Mouse (Mus musculus): ENCODE results near the gene Eif4b. TPM values are rescaled to one million over a fixed set of nuclear protein-coding genes. Genes with fewer than 3 reads are reported as not detected.
"Not testable (repeated sequence)": the region's sequence is repeated elsewhere in the genome, so short reads cannot be mapped to it uniquely, and the experiment has no call there.

The Eif4b gene
- polyA plus RNA-seq, 1 experiment from 2014 or later = 43.6 TPM

DNA sequence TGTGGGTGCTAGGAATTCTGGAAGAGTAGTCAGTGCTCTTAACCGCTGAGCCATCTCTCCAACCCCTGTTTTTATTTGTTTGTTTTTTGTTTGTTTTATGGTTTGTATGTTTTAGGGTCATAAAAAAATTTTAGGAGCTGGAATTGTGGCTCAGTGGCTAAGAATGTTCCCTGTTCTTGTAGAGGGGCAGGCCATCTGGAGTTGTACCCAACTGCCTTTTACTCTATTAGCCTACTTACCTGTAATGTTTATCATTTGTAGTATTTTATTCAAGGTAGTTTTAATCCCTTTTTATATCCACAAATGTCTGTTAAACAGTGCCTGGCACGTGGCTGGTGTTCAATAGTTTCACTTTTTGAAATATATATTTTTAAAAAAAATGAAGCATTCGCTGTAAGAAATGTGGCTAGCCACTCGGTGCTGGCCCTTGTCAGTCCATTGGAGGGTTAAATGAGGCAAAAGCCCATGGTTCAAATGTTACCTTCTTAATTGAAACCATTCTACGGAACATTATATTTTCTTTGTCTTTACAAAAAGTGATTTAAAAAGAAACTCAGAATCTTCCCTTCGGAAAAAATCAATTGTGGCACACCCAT, 512 bp upstream of the Eif4b start:
- H3K9ac ChIP-seq (ENCODE audit: low read depth, low read length) = peak overlapping the region; percentile 47
- H3K4me1 ChIP-seq (ENCODE audit: control insufficient read depth, low read depth, low read length) = peaks cover 14% of the 10 kb centered on the region
- peak overlapping the region; percentile 42; the same call in 1 of the 2 replicates for H3K27ac ChIP-seq (ENCODE audit: low read length)
- H3K4me2 ChIP-seq (ENCODE audit: low read depth, low read length) = peak overlapping the region; percentile 86
- H3K4me3 ChIP-seq (ENCODE audit: low read depth, low read length) = peak overlapping the region; percentile 85
- ATAC-seq (ENCODE audit: low read depth) = no peak
- no peaks in the 10 kb centered on the region for H3K9me3 ChIP-seq (replicated peaks; ENCODE audit: control insufficient read depth, low read length)
- H3K27me3 ChIP-seq (ENCODE audit: control insufficient read depth, insufficient read depth, low read depth, low read length) = no peaks in the 10 kb centered on the region
- 15% methylated on average over 6 of the region's 6 CpGs for WGBS (ENCODE audit: insufficient replicate concordance)
- H3K36me3 ChIP-seq (ENCODE audit: control insufficient read depth, insufficient read depth) = no peaks in the 10 kb centered on the region

DNA sequence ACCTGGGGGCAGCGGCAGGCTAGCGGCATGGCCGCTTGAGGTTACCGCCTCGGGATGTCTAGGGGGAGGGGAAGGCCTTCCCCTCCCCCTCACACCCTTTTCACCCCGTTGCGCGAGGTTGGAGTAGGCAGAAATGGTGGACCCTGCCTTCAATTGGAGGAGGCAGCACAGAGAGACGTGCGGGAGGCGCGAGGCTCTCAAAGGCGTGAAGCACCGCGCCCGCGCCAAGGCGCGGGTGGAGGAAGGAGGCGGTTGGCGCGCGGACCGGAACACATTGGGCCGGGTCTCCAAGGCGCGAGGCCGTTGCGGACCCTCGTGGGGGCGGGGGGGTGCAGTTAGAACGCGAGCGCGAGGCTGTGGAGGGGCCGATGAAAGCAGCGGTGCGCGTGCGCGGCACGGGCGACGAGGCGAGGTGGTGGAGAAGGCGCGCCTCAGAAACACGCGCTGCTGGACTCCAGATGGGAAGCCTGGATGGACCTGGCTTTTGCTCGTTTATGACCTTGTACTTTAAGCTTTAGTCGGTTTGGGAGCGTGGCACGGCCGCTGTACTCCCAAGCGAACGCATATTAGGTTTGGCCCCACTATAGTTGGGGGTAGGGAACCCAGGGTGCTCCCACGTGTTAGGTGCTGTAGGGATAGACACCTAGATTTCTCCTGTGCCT, 628 bp downstream of the Eif4b start:
- H3K9me3 ChIP-seq (replicated peaks; ENCODE audit: control insufficient read depth, low read length) = no peaks in the 10 kb centered on the region
- no peaks in the 10 kb centered on the region; the same call in 1 of the 2 replicates for H3K36me3 ChIP-seq (ENCODE audit: control insufficient read depth, insufficient read depth)
- H3K4me1 ChIP-seq (ENCODE audit: control insufficient read depth, low read depth, low read length) = peaks cover 18% of the 10 kb centered on the region
- peak; percentile 12 for ATAC-seq (ENCODE audit: low read depth)
- WGBS (ENCODE audit: insufficient replicate concordance) = under 1% methylated on average over 57 of the region's 57 CpGs
- H3K9ac ChIP-seq (ENCODE audit: low read depth, low read length) = peak overlapping the region; percentile 93
- peak overlapping the region; percentile 91 for H3K27ac ChIP-seq (ENCODE audit: low read length)
- peak overlapping the region; percentile 85 for H3K4me3 ChIP-seq (ENCODE audit: low read depth, low read length)
- H3K27me3 ChIP-seq (ENCODE audit: control insufficient read depth, insufficient read depth, low read depth, low read length) = no peaks in the 10 kb centered on the region
- peak overlapping the region; percentile 86 for H3K4me2 ChIP-seq (ENCODE audit: low read depth, low read length)

DNA sequence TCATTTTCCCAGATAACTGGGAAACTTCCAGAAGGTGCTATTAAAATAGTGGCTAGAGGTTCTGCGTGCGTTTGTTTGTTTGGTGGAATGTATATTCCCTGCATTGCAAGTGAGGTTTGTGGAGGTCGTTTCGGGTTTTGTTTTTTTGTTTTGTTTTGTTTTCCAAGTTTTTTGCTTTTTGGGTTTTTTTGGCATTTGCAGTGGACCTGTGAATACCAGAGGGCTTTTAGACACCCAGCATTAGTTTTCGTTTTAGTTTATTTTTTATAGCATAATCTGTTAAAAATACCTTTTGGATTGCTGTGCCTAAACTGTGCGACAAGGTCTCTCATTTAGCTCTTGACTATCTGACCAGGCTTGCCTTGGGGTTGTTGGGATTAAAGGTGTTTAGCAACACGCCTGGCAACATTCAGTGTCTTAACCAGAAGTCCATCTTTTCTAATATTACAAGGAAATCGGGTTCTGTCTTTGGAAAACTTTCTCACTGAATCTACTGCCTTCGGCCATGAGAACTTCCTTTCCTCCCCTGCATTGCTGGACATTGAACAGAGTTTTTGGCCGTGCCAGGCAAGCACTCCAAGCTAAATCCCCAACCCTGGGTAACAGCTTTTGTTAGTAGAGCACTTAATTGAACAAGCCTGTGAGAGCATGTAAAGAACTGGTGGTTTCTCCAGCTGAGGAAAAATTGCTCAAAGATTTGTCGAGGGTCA, 1.5 kb downstream of the Eif4b start:
- Histone ChIP-seq H3K9me3 (replicated peaks; ENCODE audit: control insufficient read depth, low read length) (no peaks in the 10 kb centered on the region), H3K4me2 (ENCODE audit: low read depth, low read length) (peak overlapping the region; percentile 86), H3K4me3 (ENCODE audit: low read depth, low read length) (peak overlapping the region; percentile 85), H3K27ac (ENCODE audit: low read length) (no peak overlapping the region; the same call in 1 of the 2 replicates), H3K27me3 (ENCODE audit: control insufficient read depth, insufficient read depth, low read depth, low read length) (no peaks in the 10 kb centered on the region), H3K4me1 (ENCODE audit: control insufficient read depth, low read depth, low read length) (peaks cover 18% of the 10 kb centered on the region), H3K36me3 (ENCODE audit: control insufficient read depth, insufficient read depth) (no peaks in the 10 kb centered on the region; the same call in 1 of the 2 replicates), H3K9ac (ENCODE audit: low read depth, low read length) (peak overlapping the region; percentile 93)
- WGBS (ENCODE audit: insufficient replicate concordance) = 2% methylated on average over 11 of the region's 11 CpGs
- no peak for ATAC-seq (ENCODE audit: low read depth)

DNA sequence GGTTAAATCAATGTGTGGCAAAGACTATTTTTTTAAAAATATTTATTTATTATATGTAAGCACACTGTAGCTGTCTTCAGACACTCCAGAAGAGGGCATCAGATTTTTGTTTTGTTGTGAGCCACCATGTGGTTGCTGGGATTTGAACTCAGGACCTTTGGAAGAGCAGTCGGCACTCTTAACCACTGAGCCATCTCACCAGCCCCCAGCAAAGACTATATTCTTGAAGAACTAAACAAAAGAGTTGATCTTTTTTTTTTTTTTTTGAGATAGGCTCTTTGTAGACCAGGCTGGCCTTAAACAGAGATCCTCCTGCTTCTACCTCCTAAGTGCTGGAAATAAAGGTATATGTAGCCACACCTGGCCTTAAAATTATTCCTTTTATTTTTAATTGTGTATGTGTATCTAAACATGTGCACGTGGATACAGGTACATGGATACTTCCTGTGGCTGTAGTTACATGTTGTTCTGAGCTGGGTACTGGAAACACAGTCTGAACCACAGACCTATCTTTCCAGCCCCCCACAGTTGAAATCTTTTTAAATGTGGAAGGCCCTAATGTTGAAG, 3.6 kb downstream of the Eif4b start:
- H3K36me3 ChIP-seq (ENCODE audit: control insufficient read depth, insufficient read depth) = no peaks in the 10 kb centered on the region; the same call in 1 of the 2 replicates
- H3K27me3 ChIP-seq (ENCODE audit: control insufficient read depth, insufficient read depth, low read depth, low read length) = no peaks in the 10 kb centered on the region
- ATAC-seq (ENCODE audit: low read depth) = no peak
- WGBS (ENCODE audit: insufficient replicate concordance) = 67% methylated on average over 2 of the region's 2 CpGs
- H3K9me3 ChIP-seq (replicated peaks; ENCODE audit: control insufficient read depth, low read length) = no peaks in the 10 kb centered on the region
- no peak overlapping the region for H3K4me3 ChIP-seq (ENCODE audit: low read depth, low read length)
- no peak overlapping the region for H3K9ac ChIP-seq (ENCODE audit: low read depth, low read length)
- H3K4me2 ChIP-seq (ENCODE audit: low read depth, low read length) = no peak overlapping the region
- H3K27ac ChIP-seq (ENCODE audit: low read length) = no peak overlapping the region
- H3K4me1 ChIP-seq (ENCODE audit: control insufficient read depth, low read depth, low read length) = peaks cover 18% of the 10 kb centered on the region

DNA sequence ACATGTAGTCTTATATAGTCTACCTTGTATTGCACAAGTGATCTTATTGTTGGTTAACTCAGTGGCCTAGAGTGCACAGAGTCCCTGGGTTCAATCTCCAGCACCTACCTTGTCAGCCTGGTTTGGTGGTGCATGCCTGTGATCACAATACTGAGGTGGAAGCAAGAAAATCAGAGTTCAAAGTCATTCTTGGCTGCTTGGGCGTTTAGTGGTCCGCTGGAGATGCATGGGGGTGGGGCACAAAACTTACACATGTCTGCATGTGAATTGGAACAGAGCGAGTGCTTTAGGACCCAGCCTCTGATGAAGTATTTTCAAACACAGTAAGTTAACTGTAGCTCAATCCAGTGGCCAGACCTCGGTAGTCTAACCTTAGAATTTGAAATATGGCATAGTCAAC, 5.6 kb downstream of the Eif4b start:
- H3K9ac ChIP-seq (ENCODE audit: low read depth, low read length) = no peak overlapping the region
- no peaks in the 10 kb centered on the region for H3K9me3 ChIP-seq (replicated peaks; ENCODE audit: control insufficient read depth, low read length)
- H3K36me3 ChIP-seq (ENCODE audit: control insufficient read depth, insufficient read depth) = no peaks in the 10 kb centered on the region; the same call in none of the 2 replicates
- WGBS (ENCODE audit: insufficient replicate concordance) = 66% methylated on average over 4 of the region's 4 CpGs
- H3K4me3 ChIP-seq (ENCODE audit: low read depth, low read length) = no peak overlapping the region
- ATAC-seq (ENCODE audit: low read depth) = no peak
- H3K27me3 ChIP-seq (ENCODE audit: control insufficient read depth, insufficient read depth, low read depth, low read length) = no peaks in the 10 kb centered on the region
- no peak overlapping the region for H3K4me2 ChIP-seq (ENCODE audit: low read depth, low read length)
- no peak overlapping the region for H3K27ac ChIP-seq (ENCODE audit: low read length)
- H3K4me1 ChIP-seq (ENCODE audit: control insufficient read depth, low read depth, low read length) = peaks cover 14% of the 10 kb centered on the region

DNA sequence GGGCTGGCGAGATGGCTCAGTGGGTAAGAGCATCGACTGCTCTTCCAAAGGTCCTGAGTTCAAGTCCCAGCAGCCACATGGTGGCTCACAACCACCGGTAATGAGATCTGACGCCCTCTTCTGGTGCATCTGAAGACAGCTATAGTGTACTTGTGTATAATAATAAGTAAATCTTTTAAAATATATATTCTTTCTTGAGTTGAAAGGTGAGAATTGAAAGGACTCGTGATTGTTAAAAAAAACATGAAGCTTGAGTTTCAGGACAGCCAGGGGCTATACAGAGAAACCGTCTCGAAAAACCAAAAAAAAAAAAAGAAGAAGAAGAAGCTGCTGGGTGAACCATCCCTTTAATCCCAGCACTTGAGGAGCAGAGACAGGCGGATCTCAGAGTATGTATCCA, 6.4 kb downstream of the Eif4b start:
- ATAC-seq (ENCODE audit: low read depth); H3K36me3 ChIP-seq (ENCODE audit: control insufficient read depth, insufficient read depth); H3K4me2 ChIP-seq (ENCODE audit: low read depth, low read length); H3K27ac ChIP-seq (ENCODE audit: low read length); H3K9me3 ChIP-seq (replicated peaks; ENCODE audit: control insufficient read depth, low read length); H3K27me3 ChIP-seq (ENCODE audit: control insufficient read depth, insufficient read depth, low read depth, low read length); H3K4me3 ChIP-seq (ENCODE audit: low read depth, low read length); H3K9ac ChIP-seq (ENCODE audit: low read depth, low read length): not testable (repeated sequence)
- WGBS (ENCODE audit: insufficient replicate concordance) = 61% methylated on average over 8 of the region's 8 CpGs
- peaks cover 11% of the 10 kb centered on the region for H3K4me1 ChIP-seq (ENCODE audit: control insufficient read depth, low read depth, low read length)

DNA sequence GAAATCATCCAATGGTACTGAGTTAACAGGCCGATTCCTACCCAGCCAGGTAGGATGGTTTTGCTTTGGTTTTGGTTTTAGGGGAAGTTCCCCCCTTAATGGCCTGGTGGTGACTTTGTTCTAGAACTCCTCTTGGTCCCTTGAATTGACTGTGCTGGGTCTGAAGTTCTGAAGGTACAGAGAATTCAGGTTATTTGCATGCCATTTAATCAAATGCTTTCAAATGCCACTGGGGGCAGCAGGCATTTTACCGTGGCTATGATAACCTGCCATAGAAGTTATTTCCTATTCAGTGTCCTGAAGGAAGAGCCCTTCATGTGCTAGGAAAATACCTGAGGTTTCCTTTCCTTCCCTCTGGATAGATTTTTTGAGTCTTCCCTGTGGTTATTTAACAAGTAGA, 6.9 kb downstream of the Eif4b start:
- Histone ChIP-seq H3K4me1 (ENCODE audit: control insufficient read depth, low read depth, low read length) (peaks cover 6% of the 10 kb centered on the region), H3K9ac (ENCODE audit: low read depth, low read length) (no peak overlapping the region), H3K36me3 (ENCODE audit: control insufficient read depth, insufficient read depth) (peaks cover 8% of the 10 kb centered on the region), H3K4me2 (ENCODE audit: low read depth, low read length) (no peak overlapping the region), H3K27me3 (ENCODE audit: control insufficient read depth, insufficient read depth, low read depth, low read length) (no peaks in the 10 kb centered on the region), H3K9me3 (replicated peaks; ENCODE audit: control insufficient read depth, low read length) (no peaks in the 10 kb centered on the region), H3K4me3 (ENCODE audit: low read depth, low read length) (no peak overlapping the region), H3K27ac (ENCODE audit: low read length) (no peak overlapping the region)
- WGBS (ENCODE audit: insufficient replicate concordance) = 54% methylated on average over 2 of the region's 2 CpGs
- no peak for ATAC-seq (ENCODE audit: low read depth)

DNA sequence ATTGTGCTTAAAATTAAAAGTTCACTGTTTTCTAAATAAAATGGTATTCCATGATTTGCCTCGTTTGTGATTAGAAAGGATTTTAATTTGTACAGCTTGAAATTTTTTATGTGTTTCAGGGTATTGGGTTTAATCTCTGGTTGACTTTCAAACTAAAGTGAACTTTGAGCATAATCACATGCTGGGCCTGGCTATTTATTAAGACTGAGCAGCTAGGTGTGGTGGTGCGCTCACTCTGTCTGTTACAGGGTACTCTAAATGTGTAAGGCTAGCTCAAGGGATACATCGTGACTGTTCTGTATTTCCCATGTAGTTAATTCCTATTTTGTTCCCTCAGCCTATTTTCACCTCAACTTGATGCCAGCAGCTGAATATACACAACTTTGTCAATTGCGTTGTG, 8.6 kb downstream of the Eif4b start:
- H3K9me3 ChIP-seq (replicated peaks; ENCODE audit: control insufficient read depth, low read length) = no peaks in the 10 kb centered on the region
- WGBS (ENCODE audit: insufficient replicate concordance) = 79% methylated on average over 4 of the region's 4 CpGs
- H3K27me3 ChIP-seq (ENCODE audit: control insufficient read depth, insufficient read depth, low read depth, low read length) = no peaks in the 10 kb centered on the region
- no peak overlapping the region for H3K9ac ChIP-seq (ENCODE audit: low read depth, low read length)
- H3K27ac ChIP-seq (ENCODE audit: low read length) = no peak overlapping the region
- H3K4me3 ChIP-seq (ENCODE audit: low read depth, low read length) = no peak overlapping the region
- H3K4me1 ChIP-seq (ENCODE audit: control insufficient read depth, low read depth, low read length) = peaks cover 4% of the 10 kb centered on the region; the same call in 1 of the 2 replicates
- no peak for ATAC-seq (ENCODE audit: low read depth)
- peaks cover 20% of the 10 kb centered on the region for H3K36me3 ChIP-seq (ENCODE audit: control insufficient read depth, insufficient read depth)
- H3K4me2 ChIP-seq (ENCODE audit: low read depth, low read length) = no peak overlapping the region

Data from liver, embryonic 16.5 days (tissue).